Mouse (Mus musculus): ENCODE data around the gene Il22ra1. TPM values are rescaled to one million over a fixed set of nuclear protein-coding genes. Genes with fewer than 3 reads are reported as not detected.

The Il22ra1 gene
- polyA plus RNA-seq, 1 experiment from 2014 or later = not detected

DNA sequence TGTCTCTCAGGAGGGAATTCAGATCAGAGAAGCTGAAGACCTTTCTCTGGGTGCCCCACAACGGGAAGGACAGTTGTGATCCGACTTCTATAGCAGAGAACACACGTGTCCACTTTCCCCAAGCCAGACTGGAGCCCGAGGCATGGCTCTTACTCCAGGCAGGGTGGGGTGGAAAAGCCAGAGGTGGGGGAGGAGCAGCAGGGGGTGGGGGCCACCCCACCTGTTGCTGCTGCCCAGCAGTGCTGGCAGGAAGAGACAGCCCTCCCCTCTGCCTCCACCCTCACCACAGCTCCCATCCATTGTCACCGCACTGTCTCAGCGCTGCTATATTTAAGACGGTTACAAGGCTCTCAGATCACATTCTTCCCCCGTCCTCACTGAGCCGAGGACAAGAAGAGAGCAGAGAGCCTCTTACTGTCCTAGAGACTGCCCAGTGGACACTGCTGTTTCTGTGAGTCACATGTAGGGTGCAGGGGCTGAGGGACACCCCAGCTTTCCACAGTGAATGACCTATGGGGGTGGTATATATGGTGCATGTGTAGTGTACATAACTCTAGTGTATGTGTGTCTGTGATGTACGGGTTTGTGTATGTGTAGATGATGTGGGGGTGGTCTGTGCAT lies 31.5 kb downstream of the Il22ra1 start, which contains the start of gene Myom3:
TSS of gene Myom3 (plus strand) at position 360 of the 621 bp plus-strand sequence.
- Histone ChIP-seq H3K9me3 (ENCODE audit: control insufficient read depth, low read length) (no peaks in the 10 kb centered on the region), H3K9ac (ENCODE audit: low read length) (no peak within 1 kb of the TSS)
- no peak for ATAC-seq (ENCODE audit: low FRiP score)

DNA sequence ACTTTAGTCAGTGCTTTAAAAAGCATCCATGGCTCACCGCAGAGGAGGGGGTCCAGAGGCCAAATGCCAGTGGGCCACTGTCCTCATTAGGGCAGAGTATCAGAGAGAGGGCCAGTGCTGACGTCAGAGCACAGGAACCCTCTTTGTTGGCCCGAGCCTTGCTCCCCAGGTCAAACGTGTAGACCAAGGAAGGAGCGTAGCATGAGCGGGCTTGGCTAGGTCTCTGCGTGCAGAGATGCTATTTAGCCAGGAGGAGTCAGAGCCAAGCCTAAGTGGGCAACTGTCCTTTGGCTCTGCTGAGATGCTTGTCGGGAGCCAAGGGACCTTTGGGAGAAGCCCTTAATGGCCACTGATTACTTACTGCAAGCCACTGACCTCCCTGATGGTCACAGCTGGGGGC lies 33.1 kb downstream of the Il22ra1 start:
- 77% methylated on average over 8 of the region's 8 CpGs for WGBS
- H3K9ac ChIP-seq (ENCODE audit: low read length) = no peak overlapping the region
- ATAC-seq (ENCODE audit: low FRiP score) = no peak
- no peak overlapping the region for H3K4me3 ChIP-seq (ENCODE audit: low read depth, low read length)
- no peak for DNase-seq (ENCODE audit: low spot score, missing footprints)
- H3K4me2 ChIP-seq = no peak overlapping the region
- no peak overlapping the region for H3K27ac ChIP-seq (ENCODE audit: low read depth, low read length)
- no peaks in the 10 kb centered on the region; the same call in 1 of the 2 replicates for H3K4me1 ChIP-seq (ENCODE audit: control insufficient read depth, insufficient read depth, low read length)
- no peaks in the 10 kb centered on the region for H3K36me3 ChIP-seq (ENCODE audit: control insufficient read depth, insufficient read depth, low read length)
- no peaks in the 10 kb centered on the region for H3K9me3 ChIP-seq (ENCODE audit: control insufficient read depth, low read length)
- H3K27me3 ChIP-seq (ENCODE audit: control insufficient read depth, insufficient read depth, low read length) = no peaks in the 10 kb centered on the region

More for the DNA sequence above, 31.5 kb downstream of the Il22ra1 start, which contains the start of gene Myom3:
- Histone ChIP-seq H3K4me2 (no peak within 1 kb of the TSS), H3K4me1 (ENCODE audit: control insufficient read depth, insufficient read depth, low read length) (no peaks in the 10 kb centered on the region; the same call in 1 of the 2 replicates), H3K27me3 (ENCODE audit: control insufficient read depth, insufficient read depth, low read length) (no peaks in the 10 kb centered on the region), H3K27ac (ENCODE audit: low read depth, low read length) (no peak within 1 kb of the TSS), H3K4me3 (ENCODE audit: low read depth, low read length) (no peak within 1 kb of the TSS), H3K36me3 (ENCODE audit: control insufficient read depth, insufficient read depth, low read length) (no peaks in the 10 kb centered on the region)
- WGBS = 62% methylated on average over 10 of the region's 10 CpGs
- DNase-seq (ENCODE audit: low spot score, missing footprints) = no peak

DNA sequence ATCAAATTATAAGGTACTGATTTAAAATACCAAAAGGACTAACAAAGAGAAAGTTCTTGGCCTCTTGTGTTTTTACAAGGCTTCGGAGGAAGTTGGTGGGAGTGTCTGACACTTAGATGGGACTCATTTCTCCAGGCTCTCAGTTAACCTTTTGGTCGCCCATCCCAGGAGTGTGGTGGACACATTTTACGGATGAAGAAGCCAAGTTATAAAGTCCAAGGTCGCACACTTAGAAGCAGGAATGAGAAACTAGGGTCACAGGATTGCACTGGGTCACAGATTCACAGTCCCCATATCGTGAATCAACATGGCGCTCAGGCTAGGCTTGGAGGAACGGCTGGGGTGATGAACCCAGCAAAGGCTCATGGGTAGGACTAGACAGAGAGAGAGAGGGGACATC lies 33.6 kb downstream of the Il22ra1 start:
- Histone ChIP-seq H3K4me1 (ENCODE audit: control insufficient read depth, insufficient read depth, low read length) (no peaks in the 10 kb centered on the region; the same call in 1 of the 2 replicates), H3K36me3 (ENCODE audit: control insufficient read depth, insufficient read depth, low read length) (no peaks in the 10 kb centered on the region), H3K9ac (ENCODE audit: low read length) (no peak overlapping the region), H3K4me3 (ENCODE audit: low read depth, low read length) (no peak overlapping the region), H3K4me2 (no peak overlapping the region), H3K27ac (ENCODE audit: low read depth, low read length) (no peak overlapping the region), H3K9me3 (ENCODE audit: control insufficient read depth, low read length) (no peaks in the 10 kb centered on the region), H3K27me3 (ENCODE audit: control insufficient read depth, insufficient read depth, low read length) (no peaks in the 10 kb centered on the region)
- no peak for DNase-seq (ENCODE audit: low spot score, missing footprints)
- no peak for ATAC-seq (ENCODE audit: low FRiP score)
- WGBS = 88% methylated on average over 7 of the region's 7 CpGs

DNA sequence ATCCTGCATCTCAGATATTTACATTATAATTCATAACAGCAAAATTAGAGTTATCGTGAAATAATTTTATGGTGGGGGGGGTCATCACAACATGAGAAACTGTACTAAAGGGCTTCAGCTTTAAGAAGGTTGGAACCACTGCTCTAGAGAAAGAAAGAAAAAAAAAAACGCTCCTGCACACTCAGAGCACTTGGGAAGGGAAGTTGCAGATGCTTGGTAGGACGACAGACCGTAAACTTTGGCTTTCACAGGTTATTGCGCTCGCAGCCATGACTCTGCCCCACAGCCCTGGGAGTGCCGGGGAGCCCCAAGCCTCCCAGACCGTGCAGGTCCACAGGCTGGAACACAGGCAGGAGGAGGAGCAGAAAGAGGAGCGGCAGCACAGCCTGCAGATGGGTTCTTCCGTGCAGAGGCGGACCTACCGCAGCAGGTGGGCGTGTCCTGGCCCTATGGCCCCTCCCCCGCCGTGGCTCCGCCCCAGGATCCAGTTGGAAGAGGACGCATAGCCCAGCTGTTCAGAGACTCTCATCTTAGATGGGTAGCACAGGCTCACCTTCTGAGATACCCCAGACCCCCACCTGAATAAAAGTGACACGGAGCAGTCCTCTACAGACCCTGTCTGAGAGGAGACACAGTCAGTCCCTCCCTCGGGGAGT lies 34.4 kb downstream of the Il22ra1 start:
- WGBS = 10% methylated on average over 19 of the region's 19 CpGs
- ATAC-seq (ENCODE audit: low FRiP score) = peak; percentile 75
- Histone ChIP-seq H3K36me3 (ENCODE audit: control insufficient read depth, insufficient read depth, low read length) (no peaks in the 10 kb centered on the region), H3K27ac (ENCODE audit: low read depth, low read length) (no peak overlapping the region), H3K9ac (ENCODE audit: low read length) (peak overlapping the region; percentile 53; the same call in 1 of the 2 replicates), H3K27me3 (ENCODE audit: control insufficient read depth, insufficient read depth, low read length) (no peaks in the 10 kb centered on the region), H3K4me2 (peak overlapping the region; percentile 48), H3K4me1 (ENCODE audit: control insufficient read depth, insufficient read depth, low read length) (no peaks in the 10 kb centered on the region; the same call in 1 of the 2 replicates), H3K4me3 (ENCODE audit: low read depth, low read length) (peak overlapping the region; percentile 13; the same call in 1 of the 2 replicates), H3K9me3 (ENCODE audit: control insufficient read depth, low read length) (no peaks in the 10 kb centered on the region)
- DNase-seq (ENCODE audit: low spot score, missing footprints) = peak; percentile 97

DNA sequence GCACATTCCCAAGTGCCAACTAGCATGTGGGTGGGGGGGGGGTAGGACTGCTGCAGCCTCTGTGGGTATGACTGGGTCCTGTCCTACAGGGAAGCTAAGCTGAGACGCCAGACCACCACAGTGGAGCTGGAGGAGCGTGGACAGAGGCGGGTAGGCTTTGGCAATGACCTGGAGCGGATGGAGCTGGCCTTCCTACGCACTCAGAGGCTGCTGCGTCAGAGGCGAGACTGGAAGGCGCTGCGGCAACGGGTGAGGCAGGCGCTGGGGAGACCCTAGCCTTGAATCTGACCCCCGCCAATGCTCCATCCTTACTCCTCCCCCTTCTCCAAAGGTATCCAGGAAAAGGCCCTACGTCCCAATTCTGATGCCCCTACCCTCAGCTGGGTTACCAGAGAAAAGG lies 36.7 kb downstream of the Il22ra1 start:
- H3K27me3 ChIP-seq (ENCODE audit: control insufficient read depth, insufficient read depth, low read length) = no peaks in the 10 kb centered on the region
- H3K4me3 ChIP-seq (ENCODE audit: low read depth, low read length) = no peak overlapping the region
- H3K36me3 ChIP-seq (ENCODE audit: control insufficient read depth, insufficient read depth, low read length) = no peaks in the 10 kb centered on the region
- no peak overlapping the region for H3K27ac ChIP-seq (ENCODE audit: low read depth, low read length)
- H3K4me1 ChIP-seq (ENCODE audit: control insufficient read depth, insufficient read depth, low read length) = no peaks in the 10 kb centered on the region; the same call in 1 of the 2 replicates
- 84% methylated on average over 13 of the region's 13 CpGs for WGBS
- ATAC-seq (ENCODE audit: low FRiP score) = no peak
- H3K4me2 ChIP-seq = no peak overlapping the region
- no peak overlapping the region for H3K9ac ChIP-seq (ENCODE audit: low read length)
- H3K9me3 ChIP-seq (ENCODE audit: control insufficient read depth, low read length) = no peaks in the 10 kb centered on the region
- no peak for DNase-seq (ENCODE audit: low spot score, missing footprints)

DNA sequence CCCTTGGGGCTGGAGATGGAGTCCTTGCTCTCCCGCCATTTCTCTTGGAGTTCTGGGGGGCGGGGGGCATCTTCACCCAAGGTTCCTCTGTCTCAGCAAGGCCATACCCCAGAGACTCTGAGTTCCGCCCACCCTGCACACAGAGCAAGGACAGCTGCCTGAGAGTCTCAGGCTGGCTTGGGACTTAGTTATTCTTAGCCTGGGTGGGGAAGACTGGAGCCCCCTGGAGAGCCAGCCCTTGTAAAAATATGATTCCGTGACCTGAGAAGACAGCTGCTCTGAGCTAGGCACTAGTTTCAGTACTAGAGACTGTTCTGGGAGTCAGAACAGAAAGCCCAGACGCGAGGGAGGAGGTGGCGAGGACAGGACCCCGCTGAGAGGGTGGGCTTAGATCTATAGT lies 37.7 kb downstream of the Il22ra1 start:
- H3K4me3 ChIP-seq (ENCODE audit: low read depth, low read length) = no peak overlapping the region
- no peaks in the 10 kb centered on the region for H3K9me3 ChIP-seq (ENCODE audit: control insufficient read depth, low read length)
- no peak for ATAC-seq (ENCODE audit: low FRiP score)
- H3K27me3 ChIP-seq (ENCODE audit: control insufficient read depth, insufficient read depth, low read length) = no peaks in the 10 kb centered on the region
- no peak for DNase-seq (ENCODE audit: low spot score, missing footprints)
- no peaks in the 10 kb centered on the region for H3K36me3 ChIP-seq (ENCODE audit: control insufficient read depth, insufficient read depth, low read length)
- no peaks in the 10 kb centered on the region; the same call in 1 of the 2 replicates for H3K4me1 ChIP-seq (ENCODE audit: control insufficient read depth, insufficient read depth, low read length)
- no peak overlapping the region for H3K4me2 ChIP-seq
- WGBS = 80% methylated on average over 8 of the region's 8 CpGs
- H3K27ac ChIP-seq (ENCODE audit: low read depth, low read length) = no peak overlapping the region
- no peak overlapping the region for H3K9ac ChIP-seq (ENCODE audit: low read length)

DNA sequence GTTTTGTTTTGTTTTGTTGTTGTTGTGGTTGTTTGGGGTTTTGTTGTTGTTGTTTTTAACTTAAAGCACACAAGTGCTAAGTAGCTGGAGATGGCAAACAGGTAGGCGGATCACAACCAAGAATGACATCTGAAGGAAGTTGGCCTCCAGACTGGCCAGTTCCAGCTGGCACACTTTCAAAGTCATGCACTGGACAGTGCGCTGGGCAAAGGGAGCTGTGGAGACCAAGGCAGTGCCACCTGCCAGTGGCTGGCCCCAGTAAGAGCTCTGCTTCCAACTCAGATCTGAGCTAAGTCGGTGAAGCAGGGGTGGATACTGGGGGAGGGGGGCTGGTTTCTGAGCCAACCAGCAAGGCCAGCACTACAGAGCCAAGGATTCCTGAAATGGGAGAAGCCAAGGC lies 39.0 kb downstream of the Il22ra1 start:
- H3K4me3 ChIP-seq (ENCODE audit: low read depth, low read length) = no peak overlapping the region
- no peaks in the 10 kb centered on the region; the same call in 1 of the 2 replicates for H3K4me1 ChIP-seq (ENCODE audit: control insufficient read depth, insufficient read depth, low read length)
- ATAC-seq (ENCODE audit: low FRiP score) (no peak), DNase-seq (ENCODE audit: low spot score, missing footprints) (no peak)
- no peak overlapping the region for H3K4me2 ChIP-seq
- no peaks in the 10 kb centered on the region for H3K36me3 ChIP-seq (ENCODE audit: control insufficient read depth, insufficient read depth, low read length)
- no peak overlapping the region for H3K27ac ChIP-seq (ENCODE audit: low read depth, low read length)
- WGBS = 85% methylated on average over 3 of the region's 3 CpGs
- no peaks in the 10 kb centered on the region for H3K9me3 ChIP-seq (ENCODE audit: control insufficient read depth, low read length)
- H3K9ac ChIP-seq (ENCODE audit: low read length) = no peak overlapping the region
- H3K27me3 ChIP-seq (ENCODE audit: control insufficient read depth, insufficient read depth, low read length) = no peaks in the 10 kb centered on the region

DNA sequence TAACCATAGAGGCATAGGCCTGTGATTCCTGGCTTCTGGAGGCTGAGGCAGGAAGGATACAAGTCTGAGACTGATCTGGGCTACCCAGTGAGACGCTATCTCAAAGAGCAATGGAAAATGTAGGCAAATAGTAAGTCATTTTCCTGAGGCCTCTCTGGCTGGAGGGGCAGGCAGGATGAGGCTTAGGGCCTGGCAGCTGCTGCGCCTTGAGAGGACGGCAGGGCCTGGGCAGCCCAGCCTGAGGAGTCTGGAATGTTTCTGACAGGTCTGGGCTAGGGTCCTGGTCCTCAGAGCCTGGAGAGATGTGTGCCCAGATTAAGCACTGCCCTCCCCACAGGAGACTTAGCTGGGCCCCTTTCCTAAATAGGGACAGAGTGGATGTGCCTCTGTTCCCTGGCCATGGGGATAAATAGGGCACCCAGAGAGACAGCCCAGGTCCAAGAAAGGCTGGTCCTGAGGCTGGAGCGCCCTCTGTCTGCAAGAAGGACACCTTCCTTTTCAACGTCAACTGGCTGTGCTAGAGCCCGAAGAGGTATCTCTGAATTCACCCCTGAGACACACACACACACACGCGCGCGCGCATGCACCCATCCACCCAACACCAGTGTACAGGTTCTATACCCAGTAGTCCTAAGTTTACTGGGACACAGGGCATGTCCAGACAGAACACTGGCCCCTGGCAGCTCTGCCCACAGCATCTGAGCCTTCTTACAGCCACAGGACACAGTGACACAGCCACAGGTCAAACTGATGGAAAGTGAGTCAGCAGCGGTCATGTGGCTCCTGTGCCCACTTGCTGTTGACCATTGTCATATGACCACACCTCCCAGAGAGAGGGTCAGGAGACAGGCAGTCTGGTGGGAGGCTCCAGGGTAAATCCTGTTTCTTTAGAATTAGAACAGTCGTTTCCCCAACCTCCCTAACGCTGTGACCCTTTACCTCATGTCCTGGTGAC lies 40.9 kb downstream of the Il22ra1 start:
- no peak for ATAC-seq (ENCODE audit: low FRiP score)
- 61% methylated on average over 14 of the region's 14 CpGs for WGBS
- Histone ChIP-seq H3K4me1 (ENCODE audit: control insufficient read depth, insufficient read depth, low read length) (no peaks in the 10 kb centered on the region), H3K4me3 (ENCODE audit: low read depth, low read length) (no peak overlapping the region), H3K9ac (ENCODE audit: low read length) (no peak overlapping the region), H3K9me3 (ENCODE audit: control insufficient read depth, low read length) (no peaks in the 10 kb centered on the region), H3K27me3 (ENCODE audit: control insufficient read depth, insufficient read depth, low read length) (no peaks in the 10 kb centered on the region), H3K27ac (ENCODE audit: low read depth, low read length) (no peak overlapping the region), H3K4me2 (no peak overlapping the region), H3K36me3 (ENCODE audit: control insufficient read depth, insufficient read depth, low read length) (no peaks in the 10 kb centered on the region)
- DNase-seq (ENCODE audit: low spot score, missing footprints) = peak; percentile 88
